Mouse (Mus musculus): ENCODE results near the gene Aspg. TPM values are rescaled to one million over a fixed set of nuclear protein-coding genes. Genes with fewer than 3 reads are reported as not detected.

Aspg gene
- polyA plus RNA-seq, 1 experiment from 2014 or later = 1.5 TPM

DNA sequence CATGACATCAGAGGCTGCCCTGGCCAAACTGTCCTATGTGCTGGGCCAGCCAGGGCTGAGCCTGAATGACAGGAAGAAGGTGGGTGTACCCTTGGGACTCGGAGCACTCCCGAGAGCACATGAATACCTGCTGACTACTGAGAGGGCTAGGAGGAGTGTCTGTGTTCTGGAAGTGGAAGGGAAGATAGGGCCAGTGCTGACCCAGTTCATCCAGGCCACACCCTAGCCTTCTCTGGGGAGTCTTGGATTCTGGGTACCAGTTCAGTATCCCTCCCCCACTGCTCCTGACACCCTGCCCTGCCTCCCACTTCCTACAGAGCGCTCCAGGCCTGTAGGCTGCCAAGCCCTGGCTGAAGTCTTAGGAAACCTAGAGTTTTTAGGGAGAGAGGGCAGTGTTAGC lies 14.7 kb downstream of the Aspg start:
- 70% methylated on average over 3 of the region's 3 CpGs for WGBS
- peaks cover 38% of the 10 kb centered on the region for H3K4me1 ChIP-seq
- no peak for DNase-seq (ENCODE audit: low spot score)
- H3K36me3 ChIP-seq = no peaks in the 10 kb centered on the region
- no peak overlapping the region for H3K4me3 ChIP-seq
- no peaks in the 10 kb centered on the region for H3K9me3 ChIP-seq
- H3K27me3 ChIP-seq (ENCODE audit: insufficient read depth, poor library complexity, severe bottlenecking) = peaks cover 86% of the 10 kb centered on the region
- no peak overlapping the region for H3K27ac ChIP-seq

DNA sequence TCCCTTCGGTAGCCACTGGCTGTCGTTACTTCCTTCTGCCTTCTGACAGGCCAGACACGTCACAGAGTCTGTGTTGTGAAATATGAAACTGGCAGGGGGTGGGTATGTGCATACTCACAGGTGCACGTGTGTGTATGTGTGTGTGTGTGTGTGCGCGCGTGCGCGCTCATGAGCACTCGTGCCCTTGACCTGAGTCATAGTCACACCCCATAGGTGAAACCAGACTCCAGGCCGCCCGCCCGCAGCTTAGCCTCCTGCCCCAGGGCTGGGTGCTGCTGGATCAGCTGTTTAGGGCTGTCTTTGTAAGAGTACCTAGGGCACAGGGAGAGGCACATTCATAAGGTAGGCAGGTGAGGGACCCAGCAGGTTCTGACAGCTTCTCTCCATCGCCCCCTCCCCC lies 19.4 kb downstream of the Aspg start:
- 80% methylated on average over 14 of the region's 14 CpGs for WGBS
- peaks cover 100% of the 10 kb centered on the region for H3K27me3 ChIP-seq (ENCODE audit: insufficient read depth, poor library complexity, severe bottlenecking)
- DNase-seq (ENCODE audit: low spot score) = no peak

DNA sequence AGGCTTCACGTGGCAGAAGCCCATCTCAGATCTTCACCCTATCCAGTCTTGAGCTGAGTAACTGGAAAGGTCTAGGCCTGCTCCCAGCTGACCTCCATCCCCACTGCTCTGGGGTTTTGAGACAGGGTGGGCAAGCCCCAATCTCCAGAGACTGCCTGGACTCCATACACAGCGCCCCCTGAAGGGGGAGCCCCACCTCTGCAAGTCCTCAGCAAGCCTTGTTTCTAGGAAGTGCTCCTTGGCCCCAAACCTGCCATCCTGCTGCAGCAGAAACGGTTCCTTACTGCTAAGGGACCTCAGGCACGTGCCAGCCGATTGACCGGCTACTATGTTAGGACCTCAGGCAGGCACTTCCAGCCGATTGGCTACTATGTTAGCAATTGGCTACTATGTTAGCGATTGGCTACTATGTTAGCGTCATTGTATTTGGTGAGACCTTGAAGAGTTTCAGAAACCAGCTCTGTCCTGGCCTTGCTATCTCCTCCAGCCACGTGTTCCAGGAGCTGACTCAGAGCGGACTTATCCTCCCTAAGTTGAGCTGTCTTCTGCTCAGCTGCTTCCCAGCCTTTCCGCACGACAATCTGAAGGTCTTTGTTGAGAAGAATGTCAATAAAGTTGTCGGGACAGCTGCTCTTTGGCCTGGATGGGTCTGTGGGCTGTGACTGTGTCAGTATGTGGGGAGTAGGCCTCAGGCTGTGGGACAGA lies 20.6 kb downstream of the Aspg start:
- DNase-seq (ENCODE audit: low spot score) = no peak
- Histone ChIP-seq H3K27me3 (ENCODE audit: insufficient read depth, poor library complexity, severe bottlenecking) (peaks cover 100% of the 10 kb centered on the region), H3K4me1 (peaks cover 31% of the 10 kb centered on the region), H3K36me3 (no peaks in the 10 kb centered on the region), H3K9me3 (no peaks in the 10 kb centered on the region), H3K27ac (no peak overlapping the region), H3K4me3 (no peak overlapping the region)
- WGBS = 50% methylated on average over 14 of the region's 14 CpGs

More for the DNA sequence above, 19.4 kb downstream of the Aspg start:
- Histone ChIP-seq H3K4me1 (peaks cover 33% of the 10 kb centered on the region), H3K36me3 (no peaks in the 10 kb centered on the region), H3K27ac (no peak overlapping the region), H3K9me3 (no peaks in the 10 kb centered on the region), H3K4me3 (no peak overlapping the region)

DNA sequence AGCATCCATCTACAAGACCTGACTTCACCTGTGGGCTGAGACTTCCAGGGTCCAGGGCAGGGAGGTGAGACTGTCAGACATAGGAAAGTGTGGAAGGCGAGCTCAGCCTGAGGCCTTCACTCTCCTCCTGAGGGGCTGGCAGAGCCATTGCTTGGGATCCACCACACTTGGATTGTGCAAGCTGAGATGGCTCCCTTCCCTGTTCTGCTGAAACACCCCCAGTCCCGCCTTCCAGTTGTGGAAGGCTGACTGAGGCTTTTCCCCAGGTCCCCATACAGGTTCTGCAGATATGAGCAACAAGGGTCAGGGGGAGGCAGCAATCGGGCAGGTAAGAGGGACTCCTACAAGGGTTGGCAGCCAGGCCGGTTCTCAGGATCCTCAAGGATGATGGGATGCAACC lies 22.0 kb downstream of the Aspg start:
- H3K36me3 ChIP-seq = no peaks in the 10 kb centered on the region
- H3K4me1 ChIP-seq = peaks cover 31% of the 10 kb centered on the region
- DNase-seq (ENCODE audit: low spot score) = no peak
- H3K4me3 ChIP-seq = no peak overlapping the region
- WGBS = 73% methylated on average over 4 of the region's 4 CpGs
- H3K27ac ChIP-seq = no peak overlapping the region
- H3K9me3 ChIP-seq = no peaks in the 10 kb centered on the region
- peaks cover 100% of the 10 kb centered on the region for H3K27me3 ChIP-seq (ENCODE audit: insufficient read depth, poor library complexity, severe bottlenecking)

DNA sequence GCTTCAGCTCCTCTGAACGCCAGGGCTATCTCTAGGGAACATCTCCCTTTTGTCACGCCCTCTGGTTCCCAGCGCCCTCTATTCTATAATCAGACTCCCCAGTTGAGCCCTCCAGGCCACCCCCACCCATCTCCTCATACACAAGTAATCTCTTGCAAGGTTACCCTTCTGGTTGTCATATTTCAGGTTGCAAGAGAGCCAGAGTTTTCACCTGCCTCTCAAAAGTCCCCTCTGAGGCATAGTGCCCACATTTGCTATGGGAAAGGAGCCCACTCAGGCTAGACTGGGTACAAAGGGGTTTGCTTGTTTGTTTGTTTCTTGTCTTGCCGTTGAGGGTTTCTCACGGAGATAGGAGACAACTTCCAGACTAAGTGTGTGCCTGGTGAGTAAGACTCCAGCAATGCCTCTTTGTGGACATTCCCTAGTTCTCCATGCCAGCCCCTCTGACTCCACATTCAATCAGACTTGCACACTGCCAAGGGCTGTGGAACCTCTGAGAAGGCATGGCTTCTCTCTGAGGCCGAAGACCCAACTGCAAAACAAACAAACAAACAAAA lies 22.9 kb downstream of the Aspg start:
- Histone ChIP-seq H3K9me3 (no peaks in the 10 kb centered on the region), H3K4me1 (peaks cover 30% of the 10 kb centered on the region), H3K27ac (no peak overlapping the region), H3K36me3 (no peaks in the 10 kb centered on the region), H3K27me3 (ENCODE audit: insufficient read depth, poor library complexity, severe bottlenecking) (peaks cover 99% of the 10 kb centered on the region), H3K4me3 (no peak overlapping the region)
- WGBS = 43% methylated on average over 6 of the region's 6 CpGs
- DNase-seq (ENCODE audit: low spot score) = no peak

DNA sequence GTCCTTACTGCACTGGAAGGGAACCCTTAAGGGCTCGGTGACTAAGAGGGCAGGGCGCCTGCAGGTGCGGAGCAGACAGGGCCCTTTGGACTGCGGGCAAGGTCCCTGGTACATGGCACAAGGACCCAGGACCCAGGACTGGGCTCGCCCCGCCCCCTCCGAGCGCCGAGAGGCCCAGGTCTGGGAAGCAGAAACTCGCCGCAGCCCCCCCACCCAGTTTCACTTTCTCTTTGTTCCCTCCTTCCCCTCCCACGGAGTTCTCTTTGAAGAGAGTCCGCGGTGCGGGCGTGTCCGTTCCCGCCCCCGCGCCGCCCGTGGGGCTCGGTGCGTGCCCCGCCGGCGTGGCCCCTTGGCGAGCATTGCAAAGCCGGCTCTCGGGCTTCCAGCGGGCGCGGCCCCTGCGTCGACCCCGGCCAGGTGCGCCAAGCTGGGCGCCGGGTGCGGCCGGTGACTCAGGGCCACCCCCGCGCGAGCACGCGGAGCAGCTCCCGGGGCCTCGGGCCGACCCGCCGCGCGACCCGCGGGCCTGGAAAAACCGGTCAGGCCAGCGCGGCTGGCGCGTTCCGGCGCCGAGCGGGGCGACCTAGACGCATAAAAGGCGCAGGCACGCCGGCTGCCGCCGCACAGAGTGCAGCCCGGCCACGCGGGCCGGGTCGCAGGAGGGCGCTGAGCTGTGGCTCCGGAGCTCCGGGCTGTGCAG lies 23.8 kb downstream of the Aspg start:
- H3K27me3 ChIP-seq (ENCODE audit: insufficient read depth, poor library complexity, severe bottlenecking) = peaks cover 99% of the 10 kb centered on the region
- WGBS = under 1% methylated on average over 77 of the region's 79 CpGs
- H3K36me3 ChIP-seq = no peaks in the 10 kb centered on the region
- no peak for DNase-seq (ENCODE audit: low spot score)
- H3K9me3 ChIP-seq = no peaks in the 10 kb centered on the region
- H3K27ac ChIP-seq = peak overlapping the region; percentile 89
- peak overlapping the region; percentile 87 for H3K4me3 ChIP-seq
- peaks cover 24% of the 10 kb centered on the region for H3K4me1 ChIP-seq

DNA sequence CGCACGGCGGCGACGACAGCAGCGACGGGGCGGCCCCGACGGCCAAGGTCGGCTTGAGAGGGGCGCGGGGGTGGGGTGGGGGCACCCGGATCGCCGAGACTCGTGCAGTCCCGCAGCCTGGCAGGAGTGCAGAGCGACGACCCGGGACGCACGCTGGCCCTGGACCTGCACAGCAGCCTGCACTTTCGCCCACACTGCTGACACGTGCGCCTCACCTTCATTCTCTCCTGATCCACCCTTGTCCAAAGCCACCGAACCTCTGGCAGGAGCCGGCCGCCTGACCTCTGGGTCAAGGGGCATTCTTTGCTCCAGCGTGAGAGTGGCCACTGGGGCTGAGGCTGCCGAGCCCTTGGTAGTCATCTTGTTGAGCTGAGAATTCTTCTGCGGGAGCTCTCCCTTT lies 24.5 kb downstream of the Aspg start:
- Histone ChIP-seq H3K36me3 (no peaks in the 10 kb centered on the region), H3K4me1 (peaks cover 21% of the 10 kb centered on the region), H3K27ac (peak overlapping the region; percentile 89), H3K9me3 (no peaks in the 10 kb centered on the region), H3K27me3 (ENCODE audit: insufficient read depth, poor library complexity, severe bottlenecking) (peaks cover 99% of the 10 kb centered on the region), H3K4me3 (peak overlapping the region; percentile 87)
- WGBS = 10% methylated on average over 32 of the region's 32 CpGs
- no peak for DNase-seq (ENCODE audit: low spot score)

DNA sequence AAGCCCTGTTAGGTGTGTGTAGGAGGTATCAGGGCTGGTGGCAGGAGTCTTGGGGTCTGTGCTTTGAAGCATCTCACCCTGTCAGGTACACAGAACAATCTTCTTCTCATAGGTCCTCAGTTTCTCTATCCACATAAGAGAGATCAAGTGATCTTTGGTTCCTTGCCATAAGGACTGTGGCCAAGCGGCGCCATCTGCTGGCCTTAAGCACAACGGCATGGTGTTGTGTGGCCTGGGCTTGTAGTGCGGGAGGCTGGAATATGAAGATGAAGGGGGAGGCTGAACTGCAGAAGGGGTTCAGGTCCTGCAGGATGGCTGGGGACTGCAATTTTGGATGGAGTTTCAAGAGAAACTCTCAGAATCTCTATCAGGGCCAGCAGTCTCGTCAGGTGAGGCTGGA lies 33.8 kb downstream of the Aspg start:
- Histone ChIP-seq H3K4me1 (peaks cover 20% of the 10 kb centered on the region), H3K9me3 (no peaks in the 10 kb centered on the region), H3K36me3 (no peaks in the 10 kb centered on the region), H3K4me3 (no peak overlapping the region), H3K27me3 (ENCODE audit: insufficient read depth, poor library complexity, severe bottlenecking) (peaks cover 75% of the 10 kb centered on the region), H3K27ac (no peak overlapping the region)
- no peak for DNase-seq (ENCODE audit: low spot score)
- WGBS = under 1% methylated on average over 5 of the region's 5 CpGs

DNA sequence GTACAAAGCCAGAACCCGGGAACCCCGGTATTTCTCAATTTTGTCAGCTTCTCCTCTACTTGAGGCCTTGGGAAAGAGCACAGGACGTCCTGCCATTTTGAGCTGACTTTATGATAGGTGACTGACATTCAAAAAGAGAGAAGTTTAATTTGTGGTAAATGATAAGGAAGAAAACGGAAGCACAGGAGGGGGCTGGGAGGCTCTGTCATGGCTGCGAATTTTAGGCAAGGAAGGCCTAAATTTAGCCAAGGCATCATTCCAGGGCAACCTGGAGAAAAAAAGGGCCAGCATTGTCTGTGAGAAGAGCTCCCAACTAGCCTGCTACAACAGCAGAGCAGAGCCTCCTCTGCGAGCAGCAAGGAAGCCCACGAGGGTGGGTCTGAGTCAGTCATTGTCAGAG lies 34.3 kb downstream of the Aspg start:
- DNase-seq (ENCODE audit: low spot score) = no peak
- Histone ChIP-seq H3K27ac (no peak overlapping the region), H3K4me1 (peaks cover 25% of the 10 kb centered on the region), H3K4me3 (no peak overlapping the region), H3K36me3 (no peaks in the 10 kb centered on the region), H3K9me3 (no peaks in the 10 kb centered on the region), H3K27me3 (ENCODE audit: insufficient read depth, poor library complexity, severe bottlenecking) (peaks cover 70% of the 10 kb centered on the region)
- WGBS = 59% methylated on average over 7 of the region's 7 CpGs

DNA sequence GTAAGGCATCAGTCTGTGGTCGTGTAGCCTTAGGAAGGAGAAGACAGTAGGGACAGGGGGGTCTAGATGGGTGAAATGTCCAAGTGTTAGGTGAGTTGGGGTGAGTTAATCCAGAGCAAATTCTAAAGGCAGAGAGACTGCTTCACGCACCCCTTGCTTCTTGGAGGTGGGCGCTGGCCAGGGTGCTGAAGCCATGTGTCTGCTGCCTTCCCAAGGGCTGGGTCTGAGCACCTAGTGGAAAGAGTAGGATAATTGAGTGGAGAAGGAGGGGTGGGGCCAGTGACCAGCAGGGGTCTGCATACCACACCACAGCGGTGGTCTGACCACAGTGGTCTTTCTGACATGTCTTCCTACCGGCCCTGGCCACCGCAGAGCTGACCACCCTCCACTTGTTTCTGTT lies 34.8 kb downstream of the Aspg start:
- Histone ChIP-seq H3K9me3 (no peaks in the 10 kb centered on the region), H3K27me3 (ENCODE audit: insufficient read depth, poor library complexity, severe bottlenecking) (peaks cover 64% of the 10 kb centered on the region), H3K4me3 (no peak overlapping the region), H3K4me1 (peaks cover 31% of the 10 kb centered on the region), H3K27ac (no peak overlapping the region), H3K36me3 (no peaks in the 10 kb centered on the region)
- no peak for DNase-seq (ENCODE audit: low spot score)
- 6% methylated on average over 6 of the region's 6 CpGs for WGBS

DNA sequence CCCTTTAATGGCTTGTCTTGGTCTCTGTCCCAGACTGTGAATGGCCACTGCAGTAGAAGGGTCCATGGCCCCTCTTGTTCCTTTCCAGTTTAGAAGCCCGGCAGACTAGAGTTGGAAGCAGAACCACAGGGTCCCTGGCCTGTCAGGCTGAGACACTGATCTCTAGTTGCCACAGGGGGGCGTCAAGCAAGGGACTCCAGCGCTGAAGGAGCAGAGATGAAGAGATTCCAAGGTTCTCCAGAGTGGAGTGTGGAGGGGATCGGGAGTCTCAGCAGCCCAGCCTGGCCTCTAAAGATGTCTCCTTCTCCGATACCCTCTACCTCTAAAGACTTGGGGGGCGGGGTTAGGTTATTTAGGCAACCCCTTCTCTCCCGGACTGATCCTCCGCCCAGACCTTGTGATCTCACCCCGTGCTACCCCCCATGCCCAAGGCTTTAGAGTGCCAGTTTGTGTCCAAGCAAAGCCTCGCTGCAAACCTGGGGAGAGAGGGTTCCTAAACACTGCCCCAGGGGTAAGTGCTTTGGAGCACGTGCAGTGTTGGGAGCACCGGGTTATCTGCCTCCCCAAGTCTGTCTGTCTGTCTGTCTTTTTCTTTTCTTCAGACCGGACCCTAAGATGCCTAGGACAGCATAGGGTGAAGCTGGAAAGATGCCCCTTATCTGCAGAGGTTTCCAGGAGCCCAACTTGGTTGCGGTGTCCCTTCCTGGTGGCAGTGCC lies 36.8 kb downstream of the Aspg start:
- Histone ChIP-seq H3K4me3 (peak overlapping the region; percentile 67), H3K27ac (no peak overlapping the region), H3K36me3 (no peaks in the 10 kb centered on the region), H3K9me3 (no peaks in the 10 kb centered on the region), H3K27me3 (ENCODE audit: insufficient read depth, poor library complexity, severe bottlenecking) (peaks cover 66% of the 10 kb centered on the region), H3K4me1 (peaks cover 50% of the 10 kb centered on the region)
- no peak for DNase-seq (ENCODE audit: low spot score)
- WGBS = 5% methylated on average over 14 of the region's 14 CpGs

DNA sequence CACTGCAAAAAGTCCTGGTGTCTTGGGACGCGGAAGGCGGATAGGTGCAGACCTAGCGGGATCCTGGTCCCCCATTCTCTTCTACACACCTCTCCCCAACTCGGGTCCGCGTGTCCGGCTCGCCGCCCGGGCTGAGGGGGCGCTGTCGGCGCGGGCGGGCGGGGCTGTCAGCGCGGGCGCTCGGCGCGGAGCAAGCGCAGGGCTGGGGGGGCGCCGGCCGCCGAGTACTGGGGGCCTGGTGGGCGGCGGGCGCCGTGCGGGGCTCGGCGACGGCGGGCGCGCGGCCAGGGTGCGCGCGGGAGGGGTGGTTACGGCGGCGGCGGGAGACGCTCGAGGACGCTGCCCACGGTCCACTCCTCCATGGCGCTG lies 37.3 kb downstream of the Aspg start:
- WGBS = under 1% methylated on average over 49 of the region's 52 CpGs
- H3K9me3 ChIP-seq = no peaks in the 10 kb centered on the region
- H3K4me3 ChIP-seq = peak overlapping the region; percentile 67
- peaks cover 72% of the 10 kb centered on the region for H3K27me3 ChIP-seq (ENCODE audit: insufficient read depth, poor library complexity, severe bottlenecking)
- DNase-seq (ENCODE audit: low spot score) = no peak
- H3K36me3 ChIP-seq = no peaks in the 10 kb centered on the region
- peaks cover 51% of the 10 kb centered on the region for H3K4me1 ChIP-seq
- H3K27ac ChIP-seq = no peak overlapping the region
